Mouse (Mus musculus) testis, adult 2 months (tissue): ENCODE results near the gene Unc13d.

ENCODE experiments used
- CTCF ChIP-seq: fragments of 200-500 bp; IDR thresholded peaks from 2 replicates; pipeline ENCODE4 v1.5.1; 2012; ENCODE audit warnings: low read depth, mild to moderate bottlenecking, inconsistent platforms, low read length, moderate library complexity; ENCODE audit not compliant: control insufficient read depth, insufficient read depth, insufficient replicate concordance
- POLR2A ChIP-seq: fragments of 200-500 bp; IDR thresholded peaks from 2 replicates; pipeline ENCODE4 v1.6.1; 2012; ENCODE audit warnings: low read depth, mild to moderate bottlenecking, inconsistent platforms, low read length, moderate library complexity; ENCODE audit not compliant: control insufficient read depth

DNA sequence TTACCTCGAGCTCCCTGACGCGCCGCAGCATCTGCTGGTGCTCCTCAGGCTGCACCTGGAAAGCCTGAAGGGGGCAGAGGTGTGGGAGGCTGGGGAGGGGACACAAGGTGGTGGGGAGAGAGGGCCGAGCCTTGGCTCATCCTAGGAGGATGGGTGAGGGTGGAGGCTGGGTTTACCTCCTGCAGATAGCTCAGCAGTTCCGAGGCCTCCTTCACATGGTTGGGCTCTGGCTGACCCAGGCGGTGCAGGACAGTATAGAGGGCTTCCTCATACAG lies 1.6 kb downstream of the Unc13d start:
- TF ChIP-seq CTCF (no peak), POLR2A (no peak)
